Mouse (Mus musculus) spleen, adult 2 months (tissue): ENCODE data around the gene Klk1. TPM values are rescaled to one million over a fixed set of nuclear protein-coding genes. Genes with fewer than 3 reads are reported as not detected.
A peak's percentile ranks its signal among the peaks of the same experiment; 100 is the strongest.

ENCODE experiments used
- DNase-seq, 2 experiments: peaks; one replicate each; pipeline versions ENCODE4 v3.0.0 to v3.0.0-alpha.2; 2012 to 2021; ENCODE audit warnings: low spot score in 2 of 2, low read depth in 1 of 2
- H3K27ac ChIP-seq: fragments of 200-500 bp; 2 replicates; pipeline ENCODE4 v1.5.1; 2012; ENCODE audit warnings: low read length, inconsistent platforms; ENCODE audit not compliant: insufficient read depth
- H3K27me3 ChIP-seq: fragments of 200-500 bp; 2 replicates; pipeline ENCODE4 v1.6.1; 2012; ENCODE audit warnings: mild to moderate bottlenecking, moderate library complexity, low read length, inconsistent platforms; ENCODE audit not compliant: control insufficient read depth, insufficient read depth
- H3K36me3 ChIP-seq: fragments of 200-500 bp; 2 replicates; pipeline ENCODE4 v1.6.1; 2012; ENCODE audit warnings: mild to moderate bottlenecking, low read length, inconsistent platforms; ENCODE audit not compliant: control insufficient read depth, insufficient read depth
- H3K4me1 ChIP-seq: fragments of 200-500 bp; 2 replicates; pipeline ENCODE4 v1.6.1; 2011; ENCODE audit warnings: inconsistent platforms; ENCODE audit not compliant: control insufficient read depth, insufficient read depth, insufficient read length
- H3K4me3 ChIP-seq: fragments of 200-500 bp; 2 replicates; pipeline ENCODE4 v1.5.1; 2011; ENCODE audit warnings: mild to moderate bottlenecking, inconsistent platforms; ENCODE audit not compliant: insufficient read depth, insufficient read length; ENCODE audit errors: extremely low read depth
- CTCF ChIP-seq: fragments of 200-500 bp; IDR thresholded peaks from 2 replicates; pipeline ENCODE4 v1.5.1; 2011; ENCODE audit warnings: mild to moderate bottlenecking, inconsistent platforms; ENCODE audit not compliant: insufficient read depth, insufficient read length, insufficient replicate concordance; ENCODE audit errors: extremely low read depth
- POLR2A ChIP-seq: fragments of 200-500 bp; IDR thresholded peaks from 2 replicates; pipeline ENCODE4 v1.6.1; 2011; ENCODE audit warnings: low read depth, low read length, inconsistent platforms
- WGBS: fragments of 180-500 bp; shearing (Covaris S2); methylation state at CpG from one replicate; pipeline ENCODE4 v1.1.7; 2018; 5-methylcytosine and 5-hydroxymethylcytosine counted together
- polyA plus RNA-seq: library from polyadenylated mRNA; depleted of rRNA; stranded (reverse); fragments of >200 nt; gene quantifications from 2 replicates; pipeline ENCODE4 v1.2.3, GENCODE M21; 2012

The Klk1 gene
- polyA plus RNA-seq, 1 experiment = 917 TPM

DNA sequence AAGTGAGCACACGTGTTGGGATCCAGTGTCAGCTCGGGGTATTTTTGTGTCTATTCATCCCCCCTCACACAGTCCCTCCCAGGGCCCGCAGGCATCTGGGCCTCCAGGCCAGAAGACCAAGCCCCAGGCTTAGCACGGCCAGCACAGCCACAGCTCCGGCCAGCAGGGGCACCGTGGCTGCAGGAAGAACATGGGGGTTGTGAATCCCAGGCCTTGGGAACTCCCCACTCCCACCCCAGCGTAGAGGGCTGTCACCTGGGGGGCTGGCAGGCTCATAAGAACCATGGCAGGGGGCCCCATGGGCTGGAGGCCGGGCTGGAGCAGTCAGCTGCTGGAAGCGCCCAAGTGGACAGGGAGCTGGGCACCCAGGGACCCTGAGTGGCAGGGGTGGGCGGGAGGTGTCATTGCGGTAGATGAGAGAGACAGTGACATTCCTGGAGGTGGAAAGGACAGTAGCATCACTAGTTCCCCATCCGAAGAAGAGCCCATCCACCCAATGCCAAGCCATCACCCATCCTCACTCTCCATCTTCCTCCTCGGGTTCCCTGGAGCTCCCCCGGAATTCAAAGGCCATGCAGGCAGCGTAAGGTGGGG is 28.0 kb downstream of the Klk1 start:
- H3K36me3 ChIP-seq = peaks cover 22% of the 10 kb centered on the region
- DNase-seq = no peak

DNA sequence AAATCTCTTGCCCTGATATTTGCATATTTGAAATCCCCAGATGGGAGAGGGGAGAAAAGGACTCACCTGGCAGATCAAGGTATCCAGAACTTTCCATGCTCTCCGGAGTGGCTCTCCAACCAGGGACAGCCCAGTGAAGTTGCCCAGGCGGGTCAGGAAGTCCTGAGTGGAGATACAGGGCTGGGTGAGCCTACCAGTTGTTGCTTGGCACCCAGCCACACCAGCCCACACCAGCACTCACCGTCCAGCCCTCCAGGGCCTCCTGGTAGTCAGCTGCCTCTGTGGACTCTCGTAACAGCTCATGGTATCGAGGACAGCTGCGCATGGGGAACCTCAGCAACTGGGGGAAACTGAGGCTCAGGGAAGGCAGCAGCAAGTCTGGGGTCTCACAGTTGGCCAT is 29.8 kb downstream of the Klk1 start:
- Histone ChIP-seq H3K4me1 (no peaks in the 10 kb centered on the region), H3K36me3 (peaks cover 16% of the 10 kb centered on the region), H3K4me3 (no peak overlapping the region), H3K27ac (no peak overlapping the region), H3K27me3 (no peaks in the 10 kb centered on the region)
- 74% methylated on average over 6 of the region's 6 CpGs for WGBS
- no peak for DNase-seq
- TF ChIP-seq POLR2A (no peak), CTCF (no peak)

More for the DNA sequence above, 28.0 kb downstream of the Klk1 start:
- TF ChIP-seq POLR2A = no peak
- TF ChIP-seq CTCF = no peak
- H3K27me3 ChIP-seq = no peaks in the 10 kb centered on the region
- no peak overlapping the region for H3K27ac ChIP-seq
- WGBS = 85% methylated on average over 15 of the region's 15 CpGs
- H3K4me1 ChIP-seq = no peaks in the 10 kb centered on the region
- no peak overlapping the region for H3K4me3 ChIP-seq

DNA sequence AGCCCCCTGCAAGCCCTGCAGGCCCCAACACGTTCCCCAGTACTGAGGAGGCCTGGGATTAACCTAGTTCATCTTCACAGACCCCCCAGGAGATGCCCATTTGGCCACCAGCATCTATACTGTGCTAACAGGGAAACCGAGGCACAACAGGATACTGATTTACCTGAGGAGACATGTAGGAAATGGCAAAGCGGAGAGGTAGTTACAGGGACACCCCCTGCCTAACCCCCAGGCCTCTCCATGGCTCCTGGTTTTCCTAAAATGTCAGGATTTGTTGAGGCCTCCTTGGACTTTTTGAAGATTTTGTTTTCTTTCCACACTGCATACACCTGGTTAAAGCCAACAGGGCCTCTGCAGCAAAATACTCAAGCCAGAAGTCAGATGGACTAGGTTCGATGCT is 32.1 kb downstream of the Klk1 start, which contains the start of gene Acp4:
Gene Acp4, minus strand, starts transcription at position 101 of the 400 bp plus-strand sequence.
- TF ChIP-seq CTCF = no peak
- TF ChIP-seq POLR2A = no peak
- WGBS = 78% methylated on average over 4 of the region's 4 CpGs
- no peaks in the 10 kb centered on the region for H3K4me1 ChIP-seq
- H3K27me3 ChIP-seq = no peaks in the 10 kb centered on the region
- H3K36me3 ChIP-seq = peaks cover 7% of the 10 kb centered on the region
- no peak for DNase-seq
- no peak within 1 kb of the TSS for H3K27ac ChIP-seq
- no peak within 1 kb of the TSS for H3K4me3 ChIP-seq

DNA sequence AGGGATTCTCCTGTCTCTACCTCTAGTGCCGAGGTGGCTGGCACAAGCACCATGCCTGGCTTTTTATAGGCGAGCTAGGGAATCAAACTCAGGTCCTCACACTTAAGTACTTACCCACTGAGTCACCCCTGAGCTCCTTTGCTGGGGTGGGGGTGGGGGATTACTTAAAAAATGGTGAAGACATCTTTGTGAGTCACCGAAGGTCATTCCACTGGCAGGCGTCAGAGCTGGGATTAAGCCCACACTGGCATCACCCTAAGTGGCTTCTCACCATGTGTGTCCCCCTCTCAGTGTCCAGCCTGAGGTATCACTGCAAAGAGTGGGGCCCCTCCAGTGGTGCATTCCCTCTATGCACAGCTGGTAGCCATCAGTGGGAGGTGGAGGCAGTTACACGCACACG is 35.2 kb downstream of the Klk1 start:
- DNase-seq = no peak
- no peaks in the 10 kb centered on the region for H3K27me3 ChIP-seq
- no peak overlapping the region for H3K27ac ChIP-seq
- H3K36me3 ChIP-seq = no peaks in the 10 kb centered on the region
- 84% methylated on average over 6 of the region's 6 CpGs for WGBS
- no peaks in the 10 kb centered on the region for H3K4me1 ChIP-seq
- TF ChIP-seq CTCF = no peak
- TF ChIP-seq POLR2A = no peak
- no peak overlapping the region for H3K4me3 ChIP-seq

DNA sequence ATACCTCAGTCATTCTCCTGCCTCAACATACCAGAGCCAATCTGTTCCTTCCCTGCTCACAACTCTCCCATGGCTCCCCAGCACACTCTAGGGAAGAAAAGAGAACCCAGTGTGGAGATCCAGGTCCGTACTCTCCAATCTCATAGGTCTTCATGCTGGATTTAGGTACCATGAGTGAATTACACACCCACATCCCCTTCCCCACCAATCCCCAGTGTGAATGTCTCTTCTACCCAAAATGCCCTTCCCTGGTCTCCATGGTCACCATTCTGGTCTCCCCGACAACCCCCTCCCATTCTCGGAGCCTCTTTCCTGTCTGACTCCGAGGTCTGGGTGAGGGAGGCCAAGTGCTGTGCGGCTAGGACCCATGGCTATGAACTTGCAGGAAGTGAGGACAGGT is 36.0 kb downstream of the Klk1 start, which contains the start of gene Gm15517:
Gene Gm15517, plus strand, starts transcription at position 301 of the 400 bp plus-strand sequence.
- no peak for TF ChIP-seq POLR2A
- TF ChIP-seq CTCF = no peak
- Histone ChIP-seq H3K4me1 (no peaks in the 10 kb centered on the region), H3K27me3 (no peaks in the 10 kb centered on the region), H3K36me3 (no peaks in the 10 kb centered on the region), H3K27ac (no peak within 1 kb of the TSS), H3K4me3 (no peak within 1 kb of the TSS)
- DNase-seq = no peak
- 44% methylated on average over 5 of the region's 5 CpGs for WGBS

DNA sequence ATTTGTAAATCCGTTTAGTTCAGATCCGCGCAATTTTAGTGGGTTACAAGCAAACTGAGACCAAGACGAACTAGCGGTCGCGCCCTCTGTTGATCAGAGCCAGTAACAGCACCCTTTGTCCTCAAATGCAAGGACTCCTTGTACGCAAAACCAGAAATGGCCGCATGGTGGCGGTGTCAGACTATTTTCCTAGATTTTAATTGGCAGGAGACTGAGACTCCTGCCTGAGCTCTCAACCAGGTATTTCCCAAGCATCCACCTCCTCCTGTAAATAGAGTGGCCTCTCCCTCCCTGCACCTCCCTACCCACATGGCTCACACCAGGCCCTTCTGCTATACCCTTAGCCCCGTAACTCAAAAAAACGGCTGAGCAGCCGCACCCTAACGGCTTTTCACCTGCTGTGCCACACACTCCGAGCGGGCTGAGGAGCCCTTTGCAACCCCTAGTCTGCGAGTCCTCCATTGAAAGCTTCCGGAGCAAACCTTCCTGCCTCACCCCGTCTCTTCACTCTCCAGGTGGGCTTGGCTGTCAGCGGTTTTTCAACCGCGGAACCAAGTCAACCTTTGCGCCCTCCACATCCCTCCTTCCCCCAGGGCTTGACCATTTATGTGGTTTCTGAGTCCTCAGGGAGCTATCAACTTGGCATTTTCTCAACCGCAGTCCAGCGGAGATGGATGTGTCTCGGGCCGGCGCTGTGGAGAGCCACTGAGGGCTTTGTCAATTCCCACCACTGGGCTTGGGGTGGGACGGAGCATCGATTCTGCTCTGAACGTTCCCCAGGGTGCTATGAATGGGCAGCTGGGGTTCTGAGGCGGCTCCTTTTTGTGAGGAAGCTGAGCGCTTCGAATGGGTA is 37.9 kb downstream of the Klk1 start:
- no peaks in the 10 kb centered on the region for H3K36me3 ChIP-seq
- H3K27me3 ChIP-seq = no peaks in the 10 kb centered on the region
- WGBS = 2% methylated on average over 34 of the region's 34 CpGs
- TF ChIP-seq CTCF (peak; percentile 85; the same call in 1 of the 2 replicates), POLR2A (no peak)
- H3K4me3 ChIP-seq = no peak overlapping the region; the same call in 1 of the 2 replicates
- no peaks in the 10 kb centered on the region for H3K4me1 ChIP-seq
- peak; percentile 78 to 92 for DNase-seq
- H3K27ac ChIP-seq = no peak overlapping the region

DNA sequence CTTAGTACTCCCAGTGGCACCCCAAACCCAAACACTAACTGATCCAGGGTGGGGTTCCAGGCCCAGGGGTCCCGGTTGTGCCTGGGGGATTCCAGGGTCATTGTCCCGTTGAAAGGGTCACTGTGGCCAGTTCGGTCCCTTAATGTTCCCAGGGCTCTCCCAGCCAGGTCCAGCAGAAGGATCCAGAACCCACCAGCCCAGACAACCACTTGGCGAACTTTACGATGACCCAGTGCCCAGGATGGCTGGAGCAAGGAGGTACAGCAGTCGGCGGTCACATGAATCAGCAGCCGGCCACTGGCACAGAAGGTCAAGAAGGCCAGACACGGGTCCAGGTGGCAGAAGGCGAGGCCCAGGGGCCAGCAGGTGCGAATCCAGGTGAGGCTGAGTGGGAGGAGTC is 43.0 kb downstream of the Klk1 start:
- Histone ChIP-seq H3K36me3 (no peaks in the 10 kb centered on the region), H3K27ac (no peak overlapping the region), H3K4me1 (no peaks in the 10 kb centered on the region), H3K27me3 (no peaks in the 10 kb centered on the region), H3K4me3 (no peak overlapping the region)
- DNase-seq = no peak
- no peak for TF ChIP-seq CTCF
- TF ChIP-seq POLR2A = no peak
- WGBS = 87% methylated on average over 11 of the region's 11 CpGs
